Mouse (Mus musculus) kidney, postnatal 10 days (tissue): ENCODE measurements at regions not wholly inside any gene's neighbourhood (a gene's known extent, or its start where the extent isn't known, plus 50 kb on each side); places are given as distances from the start of the nearest gene placed in this dataset.

Experiments
- DNase-seq: peaks from one replicate; pipeline ENCODE4 v3.0.0; 2021; ENCODE audit warnings: mixed read lengths

- DNase-seq = no peak
Measured at GRCm38 (mm10) chr12:35231414-35232321, 184.7 kb downstream of the Snx13 start.

GRCm38 (mm10) chr12:35220429-35220828 lies 173.4 kb downstream of the Snx13 start:
- DNase-seq = no peak

DNA sequence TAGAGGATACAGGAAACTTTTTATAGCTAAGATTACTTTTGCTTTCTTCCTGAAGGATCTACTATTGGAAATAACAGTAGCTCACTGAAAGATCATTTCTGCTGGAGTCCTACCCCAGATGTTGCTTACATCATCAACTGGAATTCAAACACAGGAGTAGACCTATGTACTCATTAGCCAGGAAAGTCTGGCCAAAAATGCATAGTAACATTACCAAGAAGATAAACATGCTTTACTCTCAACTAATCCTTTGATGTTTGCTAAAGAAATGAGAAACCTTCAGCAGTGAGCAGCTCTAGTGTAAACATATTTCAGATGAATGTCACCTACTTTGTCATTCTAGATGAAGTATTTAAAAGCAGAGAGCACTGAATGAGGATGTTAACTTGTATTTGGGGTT lies 173.0 kb downstream of the Snx13 start:
- DNase-seq = no peak

DNA sequence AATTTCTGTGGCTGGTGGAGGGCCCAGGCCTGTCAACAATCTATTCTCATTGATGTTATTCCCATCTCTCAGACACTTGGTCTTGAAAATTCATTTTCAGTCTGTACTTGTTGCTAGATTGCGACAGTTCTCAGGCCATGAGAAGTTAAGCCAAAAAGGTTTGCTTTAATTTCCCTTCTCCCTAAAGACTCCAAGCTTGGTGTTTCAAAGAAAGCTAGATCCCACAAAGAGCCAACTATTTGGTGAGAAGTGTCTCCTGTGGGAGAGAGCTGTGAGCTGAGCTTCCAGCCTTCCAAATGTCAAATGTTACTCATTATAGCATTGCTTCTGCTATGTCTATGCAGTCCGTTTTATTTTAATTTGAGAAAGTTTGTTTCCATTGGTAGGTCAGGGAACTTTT lies 169.7 kb downstream of the Snx13 start:
- DNase-seq = no peak

DNA sequence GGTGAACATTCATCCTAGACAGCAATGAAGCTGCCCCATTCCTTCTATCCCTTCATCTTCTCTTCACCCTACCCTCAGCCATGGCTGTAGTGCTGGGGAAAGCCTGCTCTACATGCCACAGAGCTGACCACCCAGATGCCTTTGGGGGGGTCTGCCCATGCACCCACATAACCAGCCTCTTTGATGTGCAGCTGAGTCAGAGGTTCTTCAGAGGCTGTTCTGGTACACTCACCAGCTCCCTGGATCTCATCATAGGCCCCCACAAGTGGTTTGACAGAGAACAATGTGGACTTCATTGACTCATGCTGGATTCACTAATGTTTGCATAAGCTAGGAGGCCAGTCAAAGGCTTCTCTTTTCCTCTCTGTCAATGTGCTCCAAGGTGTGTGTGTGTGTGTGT lies 162.4 kb downstream of the Snx13 start:
- no peak for DNase-seq

GRCm38 (mm10) chr12:35207605-35208004 lies 160.6 kb downstream of the Snx13 start:
- DNase-seq = no peak

DNA sequence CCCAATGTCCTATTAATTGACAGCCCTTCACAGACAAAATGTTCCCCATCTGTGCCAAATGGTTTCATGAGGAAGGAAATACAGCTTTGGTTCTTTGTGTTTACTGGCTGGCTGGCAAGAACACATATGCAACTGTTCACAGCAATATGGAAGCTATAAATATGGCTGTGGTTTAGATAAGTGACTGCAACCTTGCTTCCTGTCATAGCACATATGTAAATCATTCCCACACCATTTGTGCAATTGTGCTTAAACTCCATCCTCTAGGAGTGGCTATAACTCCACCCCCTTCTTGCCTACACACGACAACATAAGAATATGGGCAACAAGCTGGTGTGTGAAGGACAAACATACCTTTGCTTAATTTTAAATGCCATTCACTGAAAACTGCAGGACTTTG lies 156.4 kb downstream of the Snx13 start:
- DNase-seq = no peak

DNA sequence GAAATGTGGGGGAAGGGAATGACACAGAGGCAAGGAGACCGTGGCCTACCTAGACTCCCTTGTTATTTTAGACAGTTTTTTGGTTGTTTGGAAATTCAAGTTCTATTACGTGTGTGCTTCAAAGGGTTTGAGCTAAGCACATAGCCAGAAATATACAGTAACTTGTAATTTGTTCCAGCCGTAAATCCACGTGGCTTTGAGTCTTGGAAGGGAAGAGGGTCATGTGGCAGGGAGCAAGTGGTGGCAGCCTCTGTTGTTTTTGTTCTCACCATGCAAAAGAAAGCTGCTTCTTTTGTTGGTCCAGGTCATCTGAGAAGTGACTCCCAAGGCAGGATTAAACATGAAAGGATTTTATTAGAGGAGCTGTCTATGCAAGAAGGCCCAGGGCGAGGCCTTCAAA lies 153.1 kb downstream of the Snx13 start:
- no peak for DNase-seq
